Mouse (Mus musculus): Measurements from ENCODE around the gene Rufy3. TPM values are rescaled to one million over a fixed set of nuclear protein-coding genes. Genes with fewer than 3 reads are reported as not detected.
A peak's percentile ranks its signal among the peaks of the same experiment; 100 is the strongest.

The Rufy3 gene
- polyA plus RNA-seq, 1 experiment, result 6.4 TPM

DNA sequence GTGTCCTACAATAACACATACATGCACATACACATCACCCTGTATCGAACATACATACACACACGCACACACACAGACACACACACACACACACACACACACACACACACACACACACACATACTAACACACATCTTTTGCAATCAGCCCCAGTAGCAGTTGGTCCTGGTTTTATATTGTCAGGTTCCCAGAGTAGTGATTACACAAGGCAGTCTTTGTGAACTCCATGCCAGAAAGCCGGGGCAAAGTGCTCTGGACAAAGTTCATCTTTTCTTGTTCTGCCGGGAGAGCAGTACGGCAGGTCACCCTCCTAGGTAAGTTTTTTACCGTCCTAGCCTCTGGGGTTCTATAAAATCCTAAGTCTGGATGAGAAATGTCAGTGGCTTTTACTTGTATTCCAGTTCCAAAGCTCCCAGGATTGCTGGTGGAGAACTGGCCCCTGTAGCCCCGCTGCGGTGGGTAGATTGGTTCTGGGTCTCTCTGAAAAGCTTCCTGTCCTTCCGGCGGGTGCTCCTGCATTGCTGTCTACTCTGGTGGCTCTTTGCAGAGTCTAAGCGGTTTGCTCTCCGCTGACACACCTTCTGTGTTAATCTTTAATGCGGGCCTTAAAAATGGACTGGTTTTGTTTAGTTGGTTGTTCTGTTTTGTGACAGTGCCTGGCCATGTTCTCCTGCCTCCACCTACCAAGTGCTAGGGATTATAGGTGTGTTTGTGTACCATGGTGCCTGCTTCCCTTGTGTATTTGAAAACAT, 28.8 kb downstream of the Rufy3 start:
- H3K27ac ChIP-seq (ENCODE audit: insufficient read depth, low read depth, low read length), result peak overlapping the region; percentile 95
- TF ChIP-seq CTCF (IDR thresholded peaks at IDR 0.05; ENCODE audit: extremely low read depth, insufficient read length, insufficient replicate concordance, low read depth, low read length), result no peak
- TF ChIP-seq POLR2A (IDR thresholded peaks at IDR 0.05; ENCODE audit: low read depth, low read length), result peak; percentile 47; the same call in 1 of the 2 replicates
- peaks cover 8% of the 10 kb centered on the region; the same call in 1 of the 2 replicates for H3K4me1 ChIP-seq (ENCODE audit: control insufficient read depth, insufficient read depth, insufficient read length, low read length)
- WGBS, result 21% methylated on average over 13 of the region's 13 CpGs
- H3K36me3 ChIP-seq (ENCODE audit: control insufficient read depth, insufficient read depth, low read length), result no peaks in the 10 kb centered on the region
- H3K4me3 ChIP-seq (ENCODE audit: low read depth, low read length), result peak overlapping the region; percentile 67
- no peaks in the 10 kb centered on the region for H3K27me3 ChIP-seq (ENCODE audit: control insufficient read depth, insufficient read depth, low read length)

DNA sequence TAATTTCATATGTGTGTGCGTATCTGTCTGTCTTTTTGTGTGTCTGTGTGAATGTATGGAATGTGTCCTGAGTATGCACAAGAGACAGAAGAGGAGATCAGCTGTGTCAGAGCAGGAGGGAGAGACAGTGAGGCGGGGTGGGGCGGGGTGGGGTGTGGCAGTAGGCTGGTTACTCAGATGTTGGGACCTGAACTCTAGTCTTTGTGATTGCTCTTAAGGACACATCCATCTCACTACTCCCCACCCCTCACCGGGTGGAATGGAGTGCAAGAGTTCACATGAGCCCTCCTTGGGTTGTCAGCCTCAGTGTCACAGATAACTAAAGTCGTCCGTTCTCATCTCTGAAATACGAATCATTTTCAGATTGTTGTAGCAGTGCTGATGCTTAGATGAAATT, 29.3 kb downstream of the Rufy3 start:
- H3K4me1 ChIP-seq (ENCODE audit: control insufficient read depth, insufficient read depth, insufficient read length, low read length), result peaks cover 8% of the 10 kb centered on the region; the same call in 1 of the 2 replicates
- no peaks in the 10 kb centered on the region for H3K36me3 ChIP-seq (ENCODE audit: control insufficient read depth, insufficient read depth, low read length)
- H3K27ac ChIP-seq (ENCODE audit: insufficient read depth, low read depth, low read length), result peak overlapping the region; percentile 95
- WGBS, result 28% methylated on average over 7 of the region's 7 CpGs
- H3K4me3 ChIP-seq (ENCODE audit: low read depth, low read length), result peak overlapping the region; percentile 67
- no peak for TF ChIP-seq POLR2A (IDR thresholded peaks at IDR 0.05; ENCODE audit: low read depth, low read length)
- no peak for TF ChIP-seq CTCF (IDR thresholded peaks at IDR 0.05; ENCODE audit: extremely low read depth, insufficient read length, insufficient replicate concordance, low read depth, low read length)
- H3K27me3 ChIP-seq (ENCODE audit: control insufficient read depth, insufficient read depth, low read length), result no peaks in the 10 kb centered on the region

DNA sequence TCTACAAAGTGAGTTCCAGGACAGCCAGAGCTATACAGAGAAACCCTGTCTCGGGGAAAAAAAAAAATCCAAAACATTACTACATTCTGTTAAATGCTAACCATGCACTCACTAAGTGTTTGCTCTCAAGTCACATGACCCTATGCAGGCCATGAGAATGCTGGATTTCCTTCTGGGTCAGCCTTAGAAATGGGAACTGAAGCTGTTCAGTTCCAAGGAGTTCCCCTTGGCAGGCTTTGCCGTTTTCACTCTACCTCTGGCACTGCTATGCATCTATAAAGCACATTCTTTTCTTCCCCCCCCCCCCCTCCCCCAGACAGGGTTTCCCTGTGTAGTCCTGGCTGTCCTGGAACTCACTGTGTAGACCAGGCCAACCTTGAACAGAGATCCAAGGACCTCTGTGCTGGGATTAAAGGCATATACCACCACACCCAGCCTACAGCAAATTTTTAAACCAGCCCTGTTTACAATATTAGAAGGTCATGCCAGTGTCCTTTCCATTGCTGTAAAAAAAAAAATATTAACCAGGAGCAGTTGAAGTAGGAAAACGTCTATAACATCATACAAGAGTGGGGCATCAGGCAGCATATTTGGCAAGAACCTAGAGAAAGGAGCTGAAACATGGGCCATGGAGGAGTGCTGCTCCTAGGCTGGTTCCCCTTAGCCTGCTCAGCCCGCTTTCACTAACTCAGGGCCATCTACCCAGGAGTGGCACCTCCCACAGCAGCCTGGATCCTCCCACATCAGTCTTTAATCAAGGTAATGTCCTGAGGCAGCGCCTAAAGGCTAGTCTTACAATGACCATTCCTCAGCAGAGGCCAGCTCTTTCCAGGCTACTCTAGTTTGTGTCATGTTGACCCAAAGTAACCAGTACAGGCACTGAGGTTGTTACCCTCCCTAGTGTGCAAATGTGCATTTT, 31.0 kb downstream of the Rufy3 start:
- Histone ChIP-seq H3K4me3 (ENCODE audit: low read depth, low read length) (no peak overlapping the region), H3K27me3 (ENCODE audit: control insufficient read depth, insufficient read depth, low read length) (no peaks in the 10 kb centered on the region), H3K4me1 (ENCODE audit: control insufficient read depth, insufficient read depth, insufficient read length, low read length) (peaks cover 8% of the 10 kb centered on the region; the same call in 1 of the 2 replicates), H3K36me3 (ENCODE audit: control insufficient read depth, insufficient read depth, low read length) (no peaks in the 10 kb centered on the region), H3K27ac (ENCODE audit: insufficient read depth, low read depth, low read length) (no peak overlapping the region)
- TF ChIP-seq POLR2A (IDR thresholded peaks at IDR 0.05; ENCODE audit: low read depth, low read length) (no peak), CTCF (IDR thresholded peaks at IDR 0.05; ENCODE audit: extremely low read depth, insufficient read length, insufficient replicate concordance, low read depth, low read length) (no peak)
- WGBS, result 49% methylated on average over 5 of the region's 5 CpGs

DNA sequence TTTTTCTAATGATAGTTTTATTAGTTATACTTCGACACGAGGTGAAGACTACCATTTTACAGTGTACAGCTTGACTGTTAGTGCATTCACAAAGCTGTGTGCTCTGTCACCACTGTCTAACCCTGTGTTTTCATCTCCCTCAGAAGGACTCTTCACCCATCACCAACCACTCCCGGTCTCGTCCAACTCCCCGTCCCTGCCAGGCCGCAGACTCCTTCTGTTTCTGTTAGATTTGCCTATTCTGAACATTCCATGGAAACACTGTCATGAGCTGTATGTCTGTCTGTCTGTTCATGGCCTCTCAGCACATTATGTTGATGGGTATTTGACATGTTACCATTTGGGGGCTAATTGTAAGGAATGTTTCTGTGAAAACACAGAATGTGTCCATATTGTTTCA, 34.1 kb downstream of the Rufy3 start:
- WGBS, result 91% methylated on average over 6 of the region's 6 CpGs
- no peak for TF ChIP-seq POLR2A (IDR thresholded peaks at IDR 0.05; ENCODE audit: low read depth, low read length)
- TF ChIP-seq CTCF (IDR thresholded peaks at IDR 0.05; ENCODE audit: extremely low read depth, insufficient read length, insufficient replicate concordance, low read depth, low read length), result no peak
- no peaks in the 10 kb centered on the region for H3K27me3 ChIP-seq (ENCODE audit: control insufficient read depth, insufficient read depth, low read length)
- H3K27ac ChIP-seq (ENCODE audit: insufficient read depth, low read depth, low read length), result no peak overlapping the region
- no peak overlapping the region for H3K4me3 ChIP-seq (ENCODE audit: low read depth, low read length)
- H3K36me3 ChIP-seq (ENCODE audit: control insufficient read depth, insufficient read depth, low read length), result no peaks in the 10 kb centered on the region
- no peaks in the 10 kb centered on the region; the same call in 1 of the 2 replicates for H3K4me1 ChIP-seq (ENCODE audit: control insufficient read depth, insufficient read depth, insufficient read length, low read length)

DNA sequence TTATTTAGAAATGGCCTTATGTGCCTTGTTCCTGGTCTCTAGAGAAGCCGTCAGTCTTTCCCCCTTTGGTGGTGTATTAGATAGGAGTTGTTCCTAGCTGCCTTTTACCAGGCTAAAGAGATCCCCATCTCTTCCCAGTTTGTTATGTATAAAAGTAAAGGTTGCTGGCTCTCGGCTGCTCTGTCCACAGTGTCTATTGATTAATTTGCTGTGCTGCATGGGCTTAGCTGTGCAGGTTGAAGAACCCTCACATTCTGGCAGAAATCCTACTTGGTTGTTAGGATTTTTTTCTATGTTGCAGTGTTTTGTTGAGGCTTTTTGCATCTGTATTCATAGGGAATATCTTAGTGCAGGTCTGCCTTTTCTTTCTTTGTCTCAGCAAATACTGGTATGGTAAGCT, 37.2 kb downstream of the Rufy3 start:
- no peaks in the 10 kb centered on the region for H3K36me3 ChIP-seq (ENCODE audit: control insufficient read depth, insufficient read depth, low read length)
- WGBS, result 83% methylated on average over 2 of the region's 2 CpGs
- no peak overlapping the region for H3K4me3 ChIP-seq (ENCODE audit: low read depth, low read length)
- H3K4me1 ChIP-seq (ENCODE audit: control insufficient read depth, insufficient read depth, insufficient read length, low read length), result no peaks in the 10 kb centered on the region; the same call in 1 of the 2 replicates
- no peaks in the 10 kb centered on the region for H3K27me3 ChIP-seq (ENCODE audit: control insufficient read depth, insufficient read depth, low read length)
- TF ChIP-seq POLR2A (IDR thresholded peaks at IDR 0.05; ENCODE audit: low read depth, low read length) (no peak), CTCF (IDR thresholded peaks at IDR 0.05; ENCODE audit: extremely low read depth, insufficient read length, insufficient replicate concordance, low read depth, low read length) (no peak)
- no peak overlapping the region for H3K27ac ChIP-seq (ENCODE audit: insufficient read depth, low read depth, low read length)

DNA sequence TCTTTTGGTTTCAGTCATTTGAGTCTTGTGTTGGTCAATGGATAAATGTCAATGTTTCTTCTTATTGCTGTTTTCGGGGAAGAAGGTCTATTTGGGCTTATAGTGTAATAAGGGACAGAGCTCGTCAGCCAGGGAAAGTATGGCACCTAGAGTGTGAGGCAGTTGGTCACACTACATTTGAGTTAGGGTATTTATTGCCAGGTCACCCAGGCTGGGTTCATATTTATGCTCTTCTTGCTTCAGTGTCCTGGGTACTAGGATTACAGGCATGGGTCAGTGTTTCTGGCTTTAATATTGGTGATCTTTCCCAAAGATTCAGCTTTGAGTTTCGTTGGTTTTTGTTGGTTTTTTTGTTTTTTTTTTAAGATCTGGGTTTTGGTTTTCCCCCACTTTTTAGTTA, 37.9 kb downstream of the Rufy3 start:
- Histone ChIP-seq H3K36me3 (ENCODE audit: control insufficient read depth, insufficient read depth, low read length) (no peaks in the 10 kb centered on the region), H3K4me1 (ENCODE audit: control insufficient read depth, insufficient read depth, insufficient read length, low read length) (no peaks in the 10 kb centered on the region; the same call in 1 of the 2 replicates), H3K4me3 (ENCODE audit: low read depth, low read length) (no peak overlapping the region), H3K27ac (ENCODE audit: insufficient read depth, low read depth, low read length) (no peak overlapping the region), H3K27me3 (ENCODE audit: control insufficient read depth, insufficient read depth, low read length) (no peaks in the 10 kb centered on the region)
- 85% methylated on average over 3 of the region's 3 CpGs for WGBS
- TF ChIP-seq CTCF (IDR thresholded peaks at IDR 0.05; ENCODE audit: extremely low read depth, insufficient read length, insufficient replicate concordance, low read depth, low read length) (no peak), POLR2A (IDR thresholded peaks at IDR 0.05; ENCODE audit: low read depth, low read length) (no peak)

DNA sequence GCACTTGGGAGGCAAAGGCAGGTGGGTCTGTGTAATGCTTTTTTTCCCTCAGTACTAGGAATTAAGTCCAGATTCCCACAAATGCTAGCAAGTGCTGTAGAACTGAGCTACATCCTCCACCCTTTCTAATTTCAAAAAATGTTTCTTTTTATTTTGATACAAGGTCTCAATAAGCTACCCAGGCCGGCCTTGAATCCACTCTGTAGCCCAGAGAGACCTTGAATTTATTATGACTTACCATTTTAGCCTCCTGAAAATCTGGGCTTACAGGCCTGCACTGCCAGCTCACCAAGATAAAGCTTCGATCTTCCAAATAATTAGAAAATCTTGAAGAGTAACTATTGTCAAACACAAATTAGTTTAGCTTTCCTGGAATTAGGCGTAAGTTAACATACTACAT, 39.2 kb downstream of the Rufy3 start:
- TF ChIP-seq CTCF (IDR thresholded peaks at IDR 0.05; ENCODE audit: extremely low read depth, insufficient read length, insufficient replicate concordance, low read depth, low read length), result no peak
- TF ChIP-seq POLR2A (IDR thresholded peaks at IDR 0.05; ENCODE audit: low read depth, low read length), result no peak
- H3K36me3 ChIP-seq (ENCODE audit: control insufficient read depth, insufficient read depth, low read length), result no peaks in the 10 kb centered on the region
- H3K27me3 ChIP-seq (ENCODE audit: control insufficient read depth, insufficient read depth, low read length), result no peaks in the 10 kb centered on the region
- H3K4me1 ChIP-seq (ENCODE audit: control insufficient read depth, insufficient read depth, insufficient read length, low read length), result no peaks in the 10 kb centered on the region; the same call in 1 of the 2 replicates
- no peak overlapping the region for H3K4me3 ChIP-seq (ENCODE audit: low read depth, low read length)
- H3K27ac ChIP-seq (ENCODE audit: insufficient read depth, low read depth, low read length), result no peak overlapping the region
- 87% methylated on average over 3 of the region's 3 CpGs for WGBS
